Mouse (Mus musculus): ENCODE data around the gene Apeh. TPM values are rescaled to one million over a fixed set of nuclear protein-coding genes. Genes with fewer than 3 reads are reported as not detected.

The Apeh gene
- 100 to 1,000 TPM; 105 to 120 TPM for total RNA-seq (2023)

GRCm38 (mm10) chr9:108094184-108094941 lies at the start of gene Apeh:
Gene Apeh (minus strand): TSS chr9:108094606.

GRCm38 (mm10) chr9:108082988-108083431 lies 11.4 kb downstream of the Apeh start, which contains the start of gene Rnf123:
Gene Rnf123 (minus strand): TSS chr9:108083346.

GRCm38 (mm10) chr9:108080168-108080567 lies 14.2 kb downstream of the Apeh start, which contains the start of gene Mst1:
Gene Mst1 (plus strand): TSS chr9:108080436.

GRCm38 (mm10) chr9:108052885-108053664 lies 41.3 kb downstream of the Apeh start, which contains the start of gene Amigo3:
Gene Amigo3 (plus strand): TSS chr9:108053159.

GRCm38 (mm10) chr9:108049016-108049455 lies 45.4 kb downstream of the Apeh start, which contains the start of gene Gmppb:
Gene Gmppb (plus strand): TSS chr9:108049242.

Other genes starting within 250 kb of the Apeh start
- gene Rbm6, start 221.4 kb downstream of the Apeh start, total RNA-seq (2023) = 100 to 1,000 TPM; 129 to 140 TPM
- gene Mon1a, start 206.5 kb downstream of the Apeh start, total RNA-seq (2023) = 10 to 100 TPM; 17.0 to 19.9 TPM
- gene Mst1r, start 187.7 kb downstream of the Apeh start, total RNA-seq (2023) = 1 to 10 TPM in 1 of 2 experiments, not detected in 1; 1.5 TPM
- gene Actl11, start 166.1 kb downstream of the Apeh start, total RNA-seq (2023) = not detected
- gene Camkv, start 158.9 kb downstream of the Apeh start, total RNA-seq (2023) = not detected
- 10 to 100 TPM in 1 of 2 experiments, 1 to 10 TPM in 1; 9.4 to 14.3 TPM for gene Traip, start 144.5 kb downstream of the Apeh start, total RNA-seq (2023)
- gene Uba7, start 119.1 kb downstream of the Apeh start, total RNA-seq (2023) = 100 to 1,000 TPM; 189 to 213 TPM
- under 1 TPM in 1 of 2 experiments, not detected in 1; 0.89 TPM for gene Gm20661, start 111.5 kb downstream of the Apeh start, total RNA-seq (2023)
- gene Inka1, start 108.7 kb downstream of the Apeh start, total RNA-seq (2023) = 1 to 10 TPM; 1.3 to 3.3 TPM
- 1 to 10 TPM; 2.6 to 4.2 TPM for gene Cdhr4, start 102.1 kb downstream of the Apeh start, total RNA-seq (2023)
- under 1 TPM in 1 of 2 experiments, not detected in 1; 0.35 TPM for gene Gm20662, start 98.3 kb downstream of the Apeh start, total RNA-seq (2023)
- gene Ip6k1, start 92.1 kb downstream of the Apeh start, total RNA-seq (2023) = 100 to 1,000 TPM; 141 to 144 TPM
- gene Gmppb, start 45.4 kb downstream of the Apeh start, total RNA-seq (2023) = 10 to 100 TPM; 18.2 to 19.6 TPM
- 1 to 10 TPM; 6.5 to 7.5 TPM for gene Amigo3, start 41.4 kb downstream of the Apeh start, total RNA-seq (2023)
- under 1 TPM; 0.23 to 0.50 TPM for gene Mst1, start 14.2 kb downstream of the Apeh start, total RNA-seq (2023)
- gene Rnf123, start 11.3 kb downstream of the Apeh start, total RNA-seq (2023) = 100 to 1,000 TPM; 181 to 188 TPM
- gene Bsn, start 95.8 kb upstream of the Apeh start, total RNA-seq (2023) = 1 to 10 TPM in 1 of 2 experiments, under 1 TPM in 1; 0.59 to 1.2 TPM
- gene Dag1, start 169.4 kb upstream of the Apeh start, total RNA-seq (2023) = 10 to 100 TPM; 32.0 to 33.0 TPM
- gene Nicn1, start 195.8 kb upstream of the Apeh start, total RNA-seq (2023) = 1 to 10 TPM; 2.9 to 3.2 TPM
- gene Amt, start 202.2 kb upstream of the Apeh start, total RNA-seq (2023) = 1 to 10 TPM; 1.9 to 2.3 TPM
- gene Rhoa, start 211.5 kb upstream of the Apeh start, total RNA-seq (2023) = 100 to 1,000 TPM; 347 to 351 TPM
- 10 to 100 TPM; 10.4 to 11.9 TPM for gene Tcta, start 211.6 kb upstream of the Apeh start, total RNA-seq (2023)
- 100 to 1,000 TPM; 212 to 222 TPM for gene Gpx1, start 244.3 kb upstream of the Apeh start, total RNA-seq (2023)

All from T-cell, adult 66 days (primary cell).